Mouse (Mus musculus) testis, adult 2 months (tissue): ENCODE measurements at regions not wholly inside any gene's neighbourhood (a gene's known extent, or its start where the extent isn't known, plus 50 kb on each side); places are given as distances from the start of the nearest gene placed in this dataset.

Experiments used
- CTCF ChIP-seq: fragments of 200-500 bp; IDR thresholded peaks from 2 replicates; pipeline ENCODE4 v1.5.1; 2012; ENCODE audit warnings: low read depth, mild to moderate bottlenecking, inconsistent platforms, low read length, moderate library complexity; ENCODE audit not compliant: control insufficient read depth, insufficient read depth, insufficient replicate concordance
- POLR2A ChIP-seq: fragments of 200-500 bp; IDR thresholded peaks from 2 replicates; pipeline ENCODE4 v1.6.1; 2012; ENCODE audit warnings: low read depth, mild to moderate bottlenecking, inconsistent platforms, low read length, moderate library complexity; ENCODE audit not compliant: control insufficient read depth

- TF ChIP-seq CTCF (no peak), POLR2A (no peak)
Observed at GRCm38 (mm10) chr4:93467998-93468397, 132.7 kb upstream of the Tusc1 start.
